Mouse (Mus musculus): ENCODE data around the gene Vwa8.

The Vwa8 gene

DNA sequence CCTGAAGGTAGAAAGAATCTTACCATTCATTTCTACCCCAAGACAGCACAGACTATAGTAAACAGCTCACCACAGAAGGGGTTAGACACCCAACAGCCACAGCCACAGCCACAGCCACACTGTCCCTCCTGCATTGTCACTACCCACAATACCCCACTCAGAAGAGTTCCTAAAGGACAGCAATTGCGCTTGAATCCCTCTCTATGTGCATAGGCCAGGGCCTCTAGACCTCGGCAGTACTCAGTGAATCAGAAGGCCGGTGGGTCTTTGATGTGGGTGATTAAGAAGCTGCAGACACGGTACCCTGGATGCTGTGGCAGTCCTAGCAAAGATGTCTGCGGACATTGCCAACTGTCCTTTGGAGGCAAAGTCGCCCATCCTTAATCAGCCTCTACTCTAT is 377.9 kb downstream of the Vwa8 start:
- DNase-seq (ENCODE audit: low read depth) = no peak

DNA sequence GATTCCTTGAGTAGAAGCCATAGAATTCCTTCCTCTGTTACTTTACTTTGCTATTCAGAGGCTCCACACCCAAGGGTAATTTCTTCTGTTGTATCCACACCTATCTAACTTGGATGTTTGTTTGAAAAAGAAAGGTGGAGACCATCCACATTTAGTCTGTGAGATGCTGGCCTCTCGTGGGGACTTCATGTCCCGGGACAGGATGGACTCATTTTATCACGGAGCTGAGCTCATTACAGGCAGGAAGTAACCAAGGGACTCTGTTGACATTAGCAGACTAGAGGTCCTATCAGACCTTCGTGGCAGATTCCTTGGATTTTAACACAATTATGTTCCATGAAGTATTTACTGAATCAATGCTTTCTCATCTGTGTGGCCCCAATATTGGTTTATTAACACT is 379.1 kb downstream of the Vwa8 start:
- no peak for DNase-seq (ENCODE audit: low read depth)

DNA sequence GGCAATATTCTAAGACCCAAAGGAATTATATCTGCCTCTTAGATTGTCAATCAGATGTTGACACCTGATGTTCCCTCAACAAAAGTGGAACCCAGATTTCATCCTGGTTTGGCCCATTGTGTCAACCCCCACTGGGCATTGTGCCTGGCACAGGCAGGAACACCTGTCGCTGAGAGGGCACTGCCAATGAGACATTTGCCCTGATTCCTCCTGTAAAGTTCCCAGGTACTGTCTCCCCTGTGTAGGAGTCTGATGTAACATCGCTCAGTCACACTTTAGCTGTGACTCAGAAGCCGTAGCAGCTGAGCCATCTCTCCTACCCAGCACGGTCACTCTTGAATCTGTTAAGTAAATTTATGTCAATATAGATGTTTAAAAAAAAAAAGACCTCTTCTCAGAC is 382.8 kb downstream of the Vwa8 start:
- no peak for DNase-seq (ENCODE audit: low read depth)

DNA sequence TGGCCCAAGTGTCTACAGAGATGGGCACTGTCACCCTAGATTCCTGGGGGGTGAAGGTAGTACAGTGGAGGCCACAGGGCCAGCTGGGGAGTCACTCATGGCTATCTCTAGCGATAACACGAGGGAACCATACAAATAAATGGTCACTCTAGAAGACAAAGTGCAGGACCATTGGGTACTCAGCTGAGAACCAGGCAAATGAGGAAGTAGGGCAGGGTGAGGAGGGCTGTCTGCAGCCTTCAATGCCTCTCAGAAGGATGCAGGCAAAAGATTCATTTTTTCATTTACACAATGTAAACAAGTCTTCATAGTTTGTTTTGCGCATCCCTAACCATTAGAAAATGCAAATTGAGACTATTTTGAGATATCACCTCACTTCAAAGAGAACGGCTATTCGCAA is 384.8 kb downstream of the Vwa8 start:
- DNase-seq (ENCODE audit: low read depth) = no peak

DNA sequence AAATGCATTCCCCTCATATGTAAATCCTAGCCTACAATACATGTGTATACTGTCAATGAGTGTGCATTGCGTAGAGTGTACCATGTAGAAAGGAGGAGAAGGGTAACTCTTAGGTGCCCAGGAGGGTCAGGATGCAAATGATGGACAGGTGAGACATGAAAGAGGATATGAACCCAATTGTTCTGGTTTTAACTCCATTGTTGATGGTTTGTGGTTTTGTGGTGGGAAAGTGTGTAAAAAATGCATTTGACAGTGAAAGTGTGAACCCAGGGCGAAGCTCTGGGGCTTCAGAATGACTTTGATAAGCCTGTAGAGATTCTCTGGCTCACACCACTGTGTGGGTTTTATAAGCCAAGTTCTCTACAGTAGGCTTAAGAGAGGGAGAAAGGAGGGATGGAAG is 385.7 kb downstream of the Vwa8 start:
- DNase-seq (ENCODE audit: low read depth) = no peak

DNA sequence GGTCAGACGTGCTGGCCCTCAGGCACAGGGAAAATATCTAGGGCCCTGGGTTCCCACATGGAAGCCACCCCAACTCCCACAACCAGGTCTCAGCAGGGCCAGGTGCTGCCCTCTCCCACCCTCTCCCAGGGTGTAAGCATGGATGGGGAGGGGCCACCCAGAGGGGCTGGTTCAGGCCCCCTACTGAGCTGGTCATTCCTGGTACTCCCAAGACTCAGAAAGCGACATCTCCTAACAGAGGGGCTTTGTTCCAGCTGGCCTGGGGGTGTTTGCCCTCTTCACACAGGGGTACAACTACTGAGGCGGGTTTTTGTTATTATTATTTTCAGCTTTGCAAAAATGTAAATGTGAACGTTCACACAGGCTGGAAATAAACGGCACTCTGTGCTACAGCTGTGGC is 386.3 kb downstream of the Vwa8 start:
- DNase-seq (ENCODE audit: low read depth) = no peak

DNA sequence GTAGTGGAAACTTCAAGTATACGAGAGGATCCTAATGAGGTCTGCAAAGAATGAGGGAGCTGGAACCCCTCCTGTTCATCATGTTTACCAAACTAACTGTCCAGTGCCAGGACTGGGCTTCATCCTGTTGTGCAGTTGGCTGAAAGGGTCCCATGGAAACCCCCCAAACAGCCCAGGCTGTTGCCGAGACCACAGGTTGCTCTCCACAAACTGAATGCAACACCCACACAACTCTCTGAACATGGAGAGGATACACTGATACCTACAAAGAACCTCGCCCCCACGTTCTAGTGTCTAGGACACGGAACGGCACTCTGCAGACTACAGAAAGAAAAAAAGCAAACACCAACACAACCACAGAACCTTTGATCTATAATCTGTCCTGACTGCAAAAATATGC is 387.4 kb downstream of the Vwa8 start:
- DNase-seq (ENCODE audit: low read depth) = no peak

DNA sequence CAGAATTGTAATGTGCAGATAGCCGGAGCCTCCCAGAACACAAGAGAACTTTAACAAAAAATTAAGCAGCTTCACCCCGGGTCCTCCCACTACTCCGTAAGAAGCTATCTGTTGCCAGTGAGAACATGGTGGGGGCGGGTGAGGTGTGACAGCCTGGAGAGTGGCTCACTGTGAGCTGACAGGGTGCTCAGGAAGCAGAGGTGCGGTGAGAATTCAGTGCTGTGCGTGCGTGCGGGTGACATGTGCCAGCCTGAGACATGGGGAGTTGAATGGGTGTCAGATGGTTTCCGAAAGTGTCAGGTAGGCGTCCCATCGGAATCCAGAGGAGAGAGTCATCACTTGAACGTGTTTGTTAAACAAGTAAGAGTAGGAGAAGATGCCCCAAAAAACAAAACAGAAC is 390.6 kb downstream of the Vwa8 start:
- DNase-seq (ENCODE audit: low read depth) = no peak

DNA sequence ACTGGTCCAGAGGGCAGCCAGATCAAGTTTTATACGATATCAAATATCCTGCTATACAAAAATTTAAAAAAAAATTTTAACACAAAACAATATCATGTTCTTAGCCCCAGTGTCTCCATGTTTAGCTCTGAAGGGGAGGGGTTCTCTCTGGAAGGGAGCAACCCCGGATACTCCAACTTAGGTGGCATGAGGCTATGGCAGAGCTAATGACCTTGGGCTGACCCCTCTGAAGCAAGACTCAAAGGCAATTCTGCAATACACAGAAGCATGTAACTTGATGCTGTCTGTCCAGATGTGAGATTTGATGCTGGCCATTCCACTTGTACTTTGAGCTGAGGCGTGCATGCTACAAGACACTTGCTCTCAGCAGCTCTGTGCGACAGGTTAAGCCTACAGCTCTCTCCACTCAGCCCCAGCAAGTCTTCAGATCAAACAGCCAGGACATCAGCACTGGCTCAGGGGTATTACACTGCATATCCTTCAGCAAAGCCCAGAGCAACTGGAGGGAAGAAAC is 392.3 kb downstream of the Vwa8 start:
- DNase-seq (ENCODE audit: low read depth) = no peak

DNA sequence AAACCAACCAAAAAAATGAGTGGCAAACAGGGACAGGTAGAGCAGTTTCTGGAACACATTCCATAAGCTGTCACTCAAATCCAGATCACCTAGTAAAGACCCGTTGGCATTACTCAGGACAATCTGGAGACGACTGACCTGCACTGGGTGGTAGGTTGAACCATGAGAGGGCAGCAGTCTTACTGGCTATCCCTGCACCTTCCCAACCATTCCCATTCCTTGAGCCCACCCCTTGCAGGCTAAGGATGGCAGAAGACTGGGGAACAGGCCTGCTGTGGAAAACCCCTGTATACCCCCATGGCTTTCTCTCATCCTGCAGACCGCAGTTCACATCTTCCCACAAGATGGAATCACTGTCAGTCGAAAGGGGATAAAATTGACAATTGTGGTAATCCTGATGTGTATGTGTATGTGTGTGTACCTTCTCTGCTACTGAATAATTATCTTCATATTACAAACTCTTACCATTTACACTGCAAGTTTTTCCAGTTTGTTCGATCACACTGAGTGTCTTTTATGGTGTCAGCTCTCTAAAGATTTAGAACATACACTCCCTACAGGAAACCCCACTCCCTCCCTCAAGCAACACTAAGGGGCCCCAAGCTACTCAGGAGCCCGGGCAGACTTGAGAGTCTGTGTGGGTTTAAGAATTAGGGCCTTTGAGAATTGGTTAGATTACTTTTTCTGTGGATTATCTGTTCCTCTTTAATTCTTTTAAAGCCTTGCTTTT is 393.0 kb downstream of the Vwa8 start:
- no peak for DNase-seq (ENCODE audit: low read depth)

DNA sequence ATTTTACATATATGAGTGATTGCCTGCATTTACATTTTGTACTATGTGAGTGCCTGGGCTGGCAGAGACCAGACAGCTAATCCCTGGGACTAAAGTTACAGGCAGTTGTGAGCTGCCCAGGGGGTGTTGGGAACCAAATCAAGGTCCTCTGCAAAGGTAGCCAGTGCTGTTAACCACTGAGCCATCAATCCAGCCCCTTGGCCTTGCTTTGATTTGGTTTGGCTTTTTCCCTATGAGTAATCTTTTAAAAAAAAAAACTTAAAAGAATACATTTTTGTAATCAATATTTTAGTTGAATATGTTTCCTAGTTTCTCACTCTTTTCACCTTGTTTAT is 393.5 kb downstream of the Vwa8 start:
- no peak for DNase-seq (ENCODE audit: low read depth)

DNA sequence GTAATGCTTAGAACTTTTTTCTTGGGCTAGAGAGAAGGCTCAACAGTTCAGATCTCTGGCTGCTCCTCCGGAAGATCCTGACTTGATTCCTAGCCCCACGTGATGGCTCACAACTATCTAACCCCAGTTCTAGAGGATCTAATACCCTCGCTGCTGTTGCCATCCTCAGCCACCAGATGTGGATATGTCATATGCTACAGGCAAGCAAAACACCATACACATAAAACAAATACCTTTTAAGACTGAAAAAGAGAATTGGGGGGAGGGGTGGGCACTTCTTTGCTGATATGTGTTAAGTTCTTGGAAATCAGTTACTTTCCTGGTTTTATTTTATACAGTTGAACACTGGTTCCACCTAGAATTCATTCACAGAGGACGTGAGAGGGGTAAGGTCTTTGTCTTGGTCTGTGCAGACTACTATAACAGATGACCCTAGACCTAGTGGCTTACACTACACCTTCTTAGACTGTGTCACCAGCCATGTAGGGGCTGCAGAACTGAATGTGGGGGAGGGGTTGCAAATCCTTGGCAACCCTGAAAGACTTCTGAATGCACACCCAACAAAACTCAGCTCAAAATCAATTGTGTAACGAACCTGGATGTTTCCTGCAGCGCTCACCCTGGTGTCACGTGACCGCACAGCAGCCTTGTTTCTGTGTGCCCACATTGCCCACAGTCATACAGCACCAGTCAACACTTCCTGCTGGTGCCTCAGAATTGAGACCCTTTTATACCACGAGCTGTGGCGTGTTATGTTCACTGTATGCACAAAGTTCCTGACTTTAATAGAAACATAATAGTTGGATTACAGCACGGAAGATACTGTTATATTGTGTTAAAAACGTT is 394.4 kb downstream of the Vwa8 start:
- peak; percentile 5 for DNase-seq (ENCODE audit: low read depth)

DNA sequence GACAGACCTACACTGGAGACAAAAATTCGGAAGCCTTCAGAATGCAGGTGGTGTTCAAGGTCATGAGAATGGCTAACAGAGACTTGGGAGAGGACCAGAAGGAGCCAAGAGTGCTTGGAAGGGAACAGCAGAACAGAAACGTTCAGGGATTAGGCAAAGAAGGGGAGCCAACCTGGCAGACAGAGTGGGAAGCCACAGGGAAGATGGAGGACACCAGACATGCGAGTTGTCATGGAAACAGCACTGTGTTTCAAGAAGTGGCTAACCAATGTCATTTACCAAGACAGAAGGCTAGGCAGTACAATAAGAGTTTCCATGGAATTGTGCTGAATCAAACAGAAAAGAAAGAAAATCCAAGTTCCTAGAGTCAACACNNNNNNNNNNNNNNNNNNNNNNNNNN is 395.7 kb downstream of the Vwa8 start:
- no peak for DNase-seq (ENCODE audit: low read depth)

DNA sequence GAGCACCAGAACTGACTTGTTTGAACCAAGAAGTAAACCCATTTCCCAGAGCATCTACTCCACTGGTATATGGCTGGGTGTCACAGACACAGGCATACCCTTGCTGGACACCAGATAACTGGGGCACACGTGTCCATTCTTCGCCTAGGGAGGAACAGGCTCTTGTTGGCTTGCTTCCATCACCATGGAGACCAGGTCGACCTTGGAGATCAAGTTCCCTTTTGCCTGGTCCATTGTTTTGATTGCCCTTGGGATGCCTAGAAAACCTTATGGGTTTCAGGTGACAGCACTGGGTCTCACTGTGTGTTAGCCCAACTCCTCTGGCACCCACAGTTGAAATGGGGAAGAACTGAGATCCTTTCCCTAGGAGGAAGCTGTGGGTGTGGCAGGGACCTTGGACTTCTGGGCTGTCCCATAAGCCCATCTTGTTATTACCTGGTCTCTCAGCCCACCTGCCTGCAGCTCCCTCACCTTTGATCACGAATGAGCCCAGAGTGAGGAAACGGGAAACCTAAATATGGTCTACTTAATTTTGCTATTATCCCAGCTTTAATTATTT is 403.0 kb downstream of the Vwa8 start:
- DNase-seq (ENCODE audit: low read depth) = no peak
